Mouse (Mus musculus) stomach, postnatal 0 days (tissue): Measurements from ENCODE around the gene Pde9a. TPM values are rescaled to one million over a fixed set of nuclear protein-coding genes. Genes with fewer than 3 reads are reported as not detected.

Experiments used
- ATAC-seq: fragments of 200-750 bp; cut with Nextera tagmentation; 2 replicates; pipeline ENCODE4 v1.8.0; 2017; ENCODE audit not compliant: low FRiP score, low TSS enrichment
- DNase-seq: peaks from one replicate; pipeline ENCODE4 v3.0.0-alpha.2; 2016; ENCODE audit warnings: low spot score
- H3K27ac ChIP-seq: fragments of 300-500 bp; sonication (generic); replicated peaks from 2 replicates; pipeline ENCODE4 v1.5.1; 2014; ENCODE audit warnings: mild to moderate bottlenecking, control low read depth
- H3K27me3 ChIP-seq: fragments of 300-500 bp; sonication (generic); 2 replicates; pipeline ENCODE4 v1.6.1; 2014; ENCODE audit warnings: low read length; ENCODE audit not compliant: control insufficient read depth, insufficient read depth
- H3K36me3 ChIP-seq: fragments of 300-500 bp; sonication (generic); 2 replicates; pipeline ENCODE4 v1.6.1; 2014; ENCODE audit warnings: low read length, mixed read lengths; ENCODE audit not compliant: control insufficient read depth, insufficient read depth
- H3K4me1 ChIP-seq: fragments of 300-500 bp; sonication (generic); replicated peaks from 2 replicates; pipeline ENCODE4 v1.6.1; 2014; ENCODE audit warnings: antibody characterized with exemption; ENCODE audit not compliant: control insufficient read depth, insufficient read depth
- H3K4me2 ChIP-seq: fragments of 300-500 bp; sonication (generic); replicated peaks from 2 replicates; pipeline ENCODE4 v1.6.1; 2014; ENCODE audit warnings: low read depth, mild to moderate bottlenecking, control low read depth, moderate library complexity
- H3K4me3 ChIP-seq: fragments of 300-500 bp; sonication (generic); 2 replicates; pipeline ENCODE4 v1.5.1; 2014; ENCODE audit warnings: low read depth, low read length, control low read depth
- H3K9ac ChIP-seq: fragments of 300-500 bp; sonication (generic); 2 replicates; pipeline ENCODE4 v1.6.1; 2014; ENCODE audit warnings: mild to moderate bottlenecking, low read length, control low read depth, mixed read lengths
- H3K9me3 ChIP-seq: fragments of 300-500 bp; sonication (generic); 2 replicates; pipeline ENCODE4 v1.6.1; 2016; ENCODE audit warnings: low read length; ENCODE audit not compliant: control insufficient read depth
- CTCF ChIP-seq: IDR thresholded peaks from 2 replicates; pipeline ENCODE4 v1.5.1; 2016; ENCODE audit warnings: antibody characterized with exemption, low read depth, mild to moderate bottlenecking, moderate library complexity
- EP300 ChIP-seq: optimal IDR thresholded peaks from 2 replicates; pipeline ENCODE3; 2016; ENCODE audit warnings: antibody characterized with exemption
- WGBS: fragments of 180-500 bp; shearing (Covaris S2); extraction: QIAGEN DNeasy Blood & Tissue Kit; methylation state at CpG from one replicate; pipeline ENCODE4 v1.1.7; 2014; 5-methylcytosine and 5-hydroxymethylcytosine counted together
- polyA plus RNA-seq: library from polyadenylated mRNA; unstranded; fragments of >200 nt; fragmentation: Nextera tagmentation; extraction: Ambion mirVana; gene quantifications from 2 replicates; pipeline ENCODE4 v1.2.1, GENCODE M21; 2015

The Pde9a gene
- polyA plus RNA-seq, 1 experiment from 2014 or later: 11.6 TPM

DNA sequence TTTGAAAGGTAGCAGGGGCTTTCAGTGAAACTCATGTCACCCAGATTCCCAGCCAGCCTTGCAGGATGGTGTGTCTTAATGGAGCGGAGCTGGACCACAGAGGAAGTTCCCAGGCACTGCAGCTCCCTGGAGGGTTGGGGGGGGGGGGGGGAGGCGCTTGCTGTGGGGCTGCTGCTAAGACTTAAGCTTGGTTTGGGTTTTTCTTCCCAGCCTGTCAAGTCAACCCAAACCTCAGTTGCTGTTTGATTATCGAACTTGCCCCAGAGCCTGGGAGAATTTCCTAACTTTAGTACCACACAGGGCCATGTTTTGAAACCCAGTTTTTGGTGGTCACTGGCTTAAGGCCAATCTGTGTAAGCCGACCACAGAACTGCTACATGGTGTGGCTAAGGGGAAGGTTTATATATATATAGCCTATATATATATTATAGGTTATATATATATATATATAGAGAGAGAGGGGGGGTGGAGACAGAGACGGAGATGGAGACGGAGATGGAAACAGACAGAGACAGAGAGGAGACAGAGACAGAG, 19.8 kb downstream of the Pde9a start:
- H3K4me3 ChIP-seq: no peak overlapping the region
- no peaks in the 10 kb centered on the region for H3K4me1 ChIP-seq
- no peak overlapping the region for H3K9ac ChIP-seq
- H3K36me3 ChIP-seq: no peaks in the 10 kb centered on the region
- 54% methylated on average over 6 of the region's 6 CpGs for WGBS
- no peak for ATAC-seq
- no peak overlapping the region for H3K27ac ChIP-seq
- TF ChIP-seq CTCF: no peak
- no peak for TF ChIP-seq EP300
- no peak for DNase-seq
- no peaks in the 10 kb centered on the region for H3K27me3 ChIP-seq
- no peak overlapping the region for H3K4me2 ChIP-seq
- no peaks in the 10 kb centered on the region for H3K9me3 ChIP-seq

DNA sequence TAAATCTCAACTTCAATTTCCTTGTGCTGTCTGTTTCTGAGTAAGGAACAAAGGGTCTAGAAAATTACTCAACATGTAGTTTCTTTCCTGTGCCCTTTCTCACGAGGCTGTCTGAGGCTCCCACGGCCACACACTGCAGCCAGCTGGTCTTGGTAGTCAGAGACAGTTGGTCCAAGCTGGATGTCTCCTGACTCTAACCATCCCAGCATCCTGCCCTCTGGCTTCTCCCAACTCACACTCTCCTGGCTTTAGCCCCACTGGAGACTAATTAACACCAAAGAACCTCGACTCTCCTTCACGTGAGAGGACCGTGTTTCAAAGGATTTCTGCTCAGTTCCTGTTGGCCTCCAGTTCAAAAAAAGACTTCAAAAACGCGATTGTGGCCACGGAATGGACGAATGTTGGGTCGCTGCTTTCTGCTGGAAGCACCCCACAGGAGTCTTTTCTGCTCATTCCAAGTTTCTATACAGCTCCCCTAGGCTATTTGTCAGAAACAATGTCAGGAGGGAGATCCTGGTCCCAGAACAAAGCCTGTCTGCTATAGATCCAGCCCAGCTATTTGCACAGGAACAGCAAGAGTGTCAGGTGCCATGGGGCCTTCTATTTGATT, 23.8 kb downstream of the Pde9a start:
- Histone ChIP-seq H3K9me3 (no peaks in the 10 kb centered on the region), H3K4me2 (no peak overlapping the region), H3K27me3 (no peaks in the 10 kb centered on the region), H3K4me3 (no peak overlapping the region), H3K9ac (no peak overlapping the region), H3K27ac (no peak overlapping the region), H3K36me3 (no peaks in the 10 kb centered on the region), H3K4me1 (no peaks in the 10 kb centered on the region)
- WGBS: 32% methylated on average over 10 of the region's 10 CpGs
- no peak for TF ChIP-seq EP300
- TF ChIP-seq CTCF: no peak
- peak; percentile 30 for DNase-seq
- no peak for ATAC-seq

DNA sequence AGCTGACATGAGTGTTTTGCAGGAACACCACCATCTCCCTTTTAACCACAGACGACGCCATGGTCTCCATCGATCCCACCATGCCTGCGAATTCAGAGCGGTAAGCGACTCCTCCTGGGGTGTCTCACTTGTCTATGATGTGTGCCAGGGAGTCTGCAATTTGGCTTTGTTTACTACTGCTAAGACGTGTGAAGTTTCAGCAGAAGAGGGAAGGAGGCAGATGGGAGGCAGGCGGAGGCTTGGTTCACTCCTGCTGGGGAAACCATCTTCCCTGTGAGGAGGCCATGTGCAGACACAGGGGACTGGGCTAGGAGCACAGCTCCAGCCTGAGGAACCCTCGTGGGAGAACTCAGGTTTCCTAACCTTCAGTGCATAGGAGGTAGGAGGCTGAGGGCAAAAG, 29.2 kb downstream of the Pde9a start:
- DNase-seq: no peak
- Histone ChIP-seq H3K4me1 (no peaks in the 10 kb centered on the region), H3K27ac (no peak overlapping the region), H3K27me3 (no peaks in the 10 kb centered on the region), H3K9ac (no peak overlapping the region), H3K4me3 (no peak overlapping the region), H3K4me2 (no peak overlapping the region), H3K36me3 (no peaks in the 10 kb centered on the region), H3K9me3 (no peaks in the 10 kb centered on the region)
- TF ChIP-seq CTCF (no peak), EP300 (no peak)
- no peak for ATAC-seq
- 72% methylated on average over 9 of the region's 9 CpGs for WGBS

DNA sequence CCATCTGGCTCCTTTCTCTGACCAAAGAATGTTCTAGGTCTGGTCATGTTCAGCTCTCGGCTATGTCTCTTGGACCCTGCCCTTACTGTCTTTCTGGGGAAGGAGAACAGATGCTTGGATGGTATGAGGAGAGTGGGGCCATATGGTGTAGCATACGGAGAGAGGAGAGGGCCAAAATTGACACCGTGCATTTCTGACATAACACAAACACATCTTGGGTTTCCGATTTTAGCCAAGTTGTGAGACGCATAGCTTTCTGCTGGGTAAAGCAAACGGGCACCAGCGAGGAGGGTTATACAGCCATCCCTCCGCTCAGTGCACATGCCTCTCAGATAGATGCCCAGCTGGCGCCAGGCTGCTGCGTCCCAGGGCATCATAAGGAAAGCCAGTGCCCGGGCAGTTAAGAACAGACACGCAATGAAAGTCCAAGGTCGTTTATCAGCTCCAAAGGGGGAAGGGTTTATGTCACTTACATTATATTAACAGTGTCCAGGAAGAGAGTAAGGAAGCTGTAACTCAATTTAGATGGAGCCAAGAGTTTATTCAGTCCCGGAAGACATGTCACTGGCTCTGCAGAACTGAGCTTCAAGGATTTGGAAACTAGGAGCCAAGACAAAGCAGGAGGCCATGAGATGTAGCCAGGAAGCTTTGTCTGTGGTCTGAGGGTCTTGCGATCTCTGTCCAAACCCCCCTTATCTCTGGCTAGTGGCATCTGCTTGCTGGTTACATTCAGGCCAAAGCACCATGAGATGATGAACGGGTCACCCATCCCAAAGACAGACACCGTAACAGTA, 33.0 kb downstream of the Pde9a start:
- no peak overlapping the region for H3K4me3 ChIP-seq
- WGBS: 61% methylated on average over 17 of the region's 17 CpGs

DNA sequence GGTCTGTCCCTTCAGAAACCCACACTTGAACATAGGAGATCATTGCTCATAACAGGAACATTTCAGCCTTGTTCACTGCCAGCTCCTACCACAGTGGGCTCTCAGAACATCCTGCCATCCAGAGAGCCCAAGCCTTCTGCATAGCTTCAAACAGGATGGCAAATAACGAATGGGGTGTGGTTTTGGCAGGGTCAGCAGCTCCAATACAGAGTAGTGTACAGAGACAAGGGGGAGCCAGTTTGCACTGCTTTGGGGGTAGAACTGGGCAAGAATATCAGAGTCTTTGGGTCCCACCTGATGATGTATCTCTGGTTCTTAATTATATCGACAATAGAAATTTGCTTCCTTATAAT, 33.6 kb downstream of the Pde9a start:
- Histone ChIP-seq H3K36me3 (no peaks in the 10 kb centered on the region), H3K9me3 (no peaks in the 10 kb centered on the region), H3K9ac (no peak overlapping the region), H3K4me2 (no peak overlapping the region), H3K4me3 (no peak overlapping the region), H3K27ac (peak overlapping the region; percentile 35; the same call in 1 of the 2 replicates), H3K4me1 (no peaks in the 10 kb centered on the region), H3K27me3 (no peaks in the 10 kb centered on the region)
- TF ChIP-seq EP300 (no peak), CTCF (no peak)
- 43% methylated on average over 2 of the region's 2 CpGs for WGBS
- DNase-seq (no peak), ATAC-seq (no peak)

More for the DNA sequence above, 33.0 kb downstream of the Pde9a start:
- TF ChIP-seq CTCF: no peak
- no peak for TF ChIP-seq EP300
- peak overlapping the region; percentile 35; the same call in 1 of the 2 replicates for H3K27ac ChIP-seq
- DNase-seq (no peak), ATAC-seq (peak; percentile 31; the same call in 1 of the 2 replicates)
- no peaks in the 10 kb centered on the region for H3K27me3 ChIP-seq
- H3K9ac ChIP-seq: no peak overlapping the region
- H3K9me3 ChIP-seq: no peaks in the 10 kb centered on the region
- H3K36me3 ChIP-seq: no peaks in the 10 kb centered on the region
- H3K4me1 ChIP-seq: no peaks in the 10 kb centered on the region
- H3K4me2 ChIP-seq: no peak overlapping the region

DNA sequence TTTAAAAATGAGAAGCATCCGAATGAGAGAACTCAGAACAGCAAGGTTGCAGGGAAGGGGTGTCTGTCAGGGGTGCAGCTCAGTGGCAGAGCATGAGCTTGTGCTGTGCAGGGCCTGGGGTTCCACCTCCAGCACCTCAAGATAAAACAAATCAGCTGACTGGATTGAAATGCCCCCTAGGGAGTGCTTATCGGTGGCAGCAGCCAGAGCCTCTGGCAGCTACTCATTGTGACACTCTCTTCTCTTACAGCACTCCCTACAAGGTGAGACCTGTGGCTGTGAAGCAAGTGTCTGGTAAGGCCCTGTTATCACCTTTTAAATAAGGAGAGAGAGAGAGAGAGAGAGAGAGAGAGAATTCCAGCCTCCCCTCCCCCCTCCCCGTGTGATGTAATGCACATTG, 34.0 kb downstream of the Pde9a start:
- H3K36me3 ChIP-seq: no peaks in the 10 kb centered on the region
- WGBS: 40% methylated on average over 3 of the region's 3 CpGs
- no peaks in the 10 kb centered on the region for H3K9me3 ChIP-seq
- H3K27me3 ChIP-seq: no peaks in the 10 kb centered on the region
- no peak overlapping the region for H3K4me2 ChIP-seq
- H3K4me3 ChIP-seq: no peak overlapping the region
- H3K9ac ChIP-seq: no peak overlapping the region
- no peaks in the 10 kb centered on the region for H3K4me1 ChIP-seq
- DNase-seq (no peak), ATAC-seq (no peak)
- no peak overlapping the region for H3K27ac ChIP-seq
- TF ChIP-seq EP300: no peak
- no peak for TF ChIP-seq CTCF
